Mouse (Mus musculus) heart, postnatal 0 days (tissue): ENCODE results near the gene Pitx3.
"Not testable (repeated sequence)": the region's sequence is repeated elsewhere in the genome, so short reads cannot be mapped to it uniquely, and the experiment has no call there.

Source experiments
- CTCF ChIP-seq: IDR thresholded peaks from 2 replicates; pipeline ENCODE4 v1.5.1; 2016; ENCODE audit warnings: antibody characterized with exemption, control low read depth, low read depth
- EP300 ChIP-seq: IDR thresholded peaks from 2 replicates; pipeline ENCODE4 v1.6.1; 2016; ENCODE audit warnings: antibody characterized with exemption, low read depth

- not testable (repeated sequence) for TF ChIP-seq CTCF, EP300
These were observed 18.4 kb downstream of the Pitx3 start for GRCm38 (mm10) chr19:46129737-46130136.
